Mouse (Mus musculus) gastrocnemius, postnatal 36 days (tissue): ENCODE measurements around the gene Ap2b1. TPM values are rescaled to one million over a fixed set of nuclear protein-coding genes. Genes with fewer than 3 reads are reported as not detected.
"Not testable (repeated sequence)": the region's sequence is repeated elsewhere in the genome, so short reads cannot be mapped to it uniquely, and the experiment has no call there.

Experiments
- DNase-seq, 2 experiments: peaks; one replicate each; pipeline ENCODE4 v3.0.0; 2022
- intact Hi-C: fragments of 180-260 bp; cut with DNase I; formaldehyde crosslinking; loops from one replicate; pipeline ENCODE4 v1.15.1; 2025
- long read RNA-seq, 2 experiments: library from polyadenylated mRNA; stranded (forward); transcript quantifications; one replicate each; pipeline ENCODE4 v2.0.0; 2021
- total RNA-seq, 2 experiments: library from RNA; stranded (reverse); gene quantifications; 2 replicates each; pipeline ENCODE4 v1.2.3; 2021

The Ap2b1 gene
- 10 to 100 TPM; 26.1 to 27.3 TPM for total RNA-seq
- long read RNA-seq, experiment 1, result 0 reads
- long read RNA-seq, experiment 2, full-length matches to known transcripts, result 1 of 5 reads
- long read RNA-seq, experiment 2, partial matches to known transcripts, result 1 of 5 reads
- long read RNA-seq, experiment 2, other reads (novel, unspliced or antisense), result 3 of 5 reads

DNA sequence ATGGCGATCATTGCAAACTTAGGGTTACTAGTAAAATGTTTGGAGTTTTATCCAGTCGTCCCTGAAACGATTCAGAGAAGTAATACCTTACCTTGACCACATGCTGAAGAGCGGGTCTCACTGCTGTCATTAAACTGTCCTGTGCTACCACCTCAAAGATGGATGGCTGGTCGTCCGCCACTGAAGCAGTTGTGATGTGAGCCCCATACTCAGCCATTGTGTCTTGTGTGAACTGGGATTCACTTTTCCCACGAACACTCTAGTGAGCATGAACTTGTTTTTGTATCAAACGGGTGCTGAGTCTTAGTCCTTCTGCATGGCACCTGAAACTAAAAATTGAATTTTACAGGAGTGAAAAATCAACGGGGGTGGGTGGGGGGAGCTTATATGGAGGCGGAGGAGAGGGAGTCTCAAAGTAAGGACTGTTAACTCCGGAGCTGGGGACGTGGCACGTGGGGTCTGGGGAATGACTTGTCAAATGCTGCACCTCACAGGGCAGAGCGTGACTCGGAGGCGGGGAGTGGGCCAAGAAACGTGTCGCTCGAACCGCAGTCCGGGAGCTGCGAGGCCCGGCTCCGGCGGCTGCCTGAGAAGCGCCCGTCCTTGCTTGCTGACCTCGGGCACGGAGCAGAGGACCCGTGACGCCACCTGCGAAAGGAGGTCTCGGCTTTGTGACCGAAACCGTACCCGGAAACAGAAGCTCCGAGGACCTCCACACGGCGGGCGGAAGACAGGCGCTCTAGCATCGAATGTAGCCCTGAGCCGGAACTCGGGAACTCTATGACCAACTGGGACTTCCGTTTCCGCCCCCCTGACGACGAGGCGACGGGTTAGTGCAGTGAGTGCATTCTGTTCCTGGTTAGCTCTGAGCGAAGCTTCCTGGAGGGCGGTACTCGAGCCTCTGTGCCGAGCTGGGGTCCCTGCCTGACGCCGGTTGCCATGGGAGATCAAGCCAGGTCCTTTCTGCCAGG, at the start of gene Ap2b1:
TSS of gene Ap2b1 (plus strand) at position 800 of the 971 bp plus-strand sequence.
- intact Hi-C loops, result no loop called here
- peak; percentile 88 to 91 for DNase-seq

DNA sequence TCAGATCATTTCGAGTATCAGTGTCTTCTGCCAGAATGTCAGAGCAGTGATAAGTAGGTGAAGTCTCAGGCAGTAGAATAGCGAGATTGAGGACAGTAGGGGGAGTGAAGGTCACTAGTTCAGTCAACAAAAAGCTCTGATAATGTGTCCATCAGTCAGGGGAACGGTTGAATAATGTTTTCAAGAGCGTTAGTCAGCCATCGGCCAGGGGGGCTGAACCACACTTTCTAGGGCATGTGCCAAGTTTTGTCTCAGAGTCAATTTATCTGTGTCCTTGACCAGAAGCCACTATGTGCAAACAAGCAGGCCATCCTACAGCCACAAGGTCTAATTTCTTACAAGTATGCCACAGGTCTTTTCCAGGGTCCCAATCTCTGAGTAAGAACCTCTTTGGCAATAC, 41.6 kb upstream of the Ap2b1 start:
- DNase-seq, intact Hi-C loops: not testable (repeated sequence)

DNA sequence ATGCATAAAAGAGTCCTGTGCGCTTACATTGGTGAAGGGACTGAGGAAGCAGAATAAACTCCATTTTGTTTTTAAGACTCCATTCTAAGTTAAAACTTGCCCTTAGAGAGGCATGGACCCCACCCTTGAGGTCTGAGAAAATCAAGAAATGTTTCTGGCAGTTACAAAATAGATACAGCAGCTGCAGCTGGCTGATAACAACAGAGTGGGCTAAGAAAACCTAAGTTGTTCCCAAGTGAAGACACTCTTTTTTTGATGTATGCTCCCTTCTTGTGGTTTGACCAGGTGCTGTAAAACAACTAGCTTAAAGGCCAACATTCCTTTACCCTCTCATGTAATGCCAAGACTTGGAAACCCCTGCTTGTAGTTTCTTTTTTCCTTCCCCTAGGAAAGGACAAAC, 36.2 kb upstream of the Ap2b1 start:
- DNase-seq, result no peak
- intact Hi-C loops, result no loop called here

DNA sequence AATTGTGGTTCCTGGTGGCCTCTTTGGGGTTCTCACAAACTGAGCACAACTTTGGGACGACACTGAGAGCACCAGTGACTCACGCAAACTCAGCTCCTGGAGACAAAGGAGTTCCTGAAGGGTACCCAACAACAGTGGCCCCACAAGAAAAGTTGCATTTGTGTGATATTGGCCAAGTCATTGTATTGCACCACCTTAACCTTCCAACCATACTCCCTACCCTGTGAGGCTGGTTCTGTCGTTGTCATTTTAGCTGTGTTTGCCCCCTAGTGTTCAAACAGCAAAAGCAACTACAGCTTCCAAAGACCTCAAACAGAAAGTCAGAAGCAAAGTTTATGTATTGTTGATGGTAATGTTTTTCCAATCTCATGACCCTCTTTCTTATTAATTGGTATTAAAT, 35.7 kb upstream of the Ap2b1 start:
- intact Hi-C loops, result no loop called here

DNA sequence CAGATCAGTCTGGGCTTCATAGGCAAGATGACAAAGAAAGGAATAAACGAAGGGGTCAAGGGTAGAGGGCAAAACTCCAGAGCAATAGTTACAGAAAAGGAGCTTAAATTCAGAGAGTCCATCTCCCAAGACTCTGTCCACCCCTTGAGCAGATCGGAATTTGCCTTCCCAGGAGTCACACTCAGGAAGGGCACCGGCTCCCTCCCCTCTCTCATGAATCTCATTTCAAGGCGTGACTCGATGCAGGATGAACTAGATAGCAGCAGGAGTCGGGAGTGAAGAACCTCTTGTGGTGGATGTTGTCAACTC, 28.0 kb upstream of the Ap2b1 start:
- no peak for DNase-seq
- intact Hi-C loops, result no loop called here

More for the DNA sequence above, 35.7 kb upstream of the Ap2b1 start:
- DNase-seq, result no peak

DNA sequence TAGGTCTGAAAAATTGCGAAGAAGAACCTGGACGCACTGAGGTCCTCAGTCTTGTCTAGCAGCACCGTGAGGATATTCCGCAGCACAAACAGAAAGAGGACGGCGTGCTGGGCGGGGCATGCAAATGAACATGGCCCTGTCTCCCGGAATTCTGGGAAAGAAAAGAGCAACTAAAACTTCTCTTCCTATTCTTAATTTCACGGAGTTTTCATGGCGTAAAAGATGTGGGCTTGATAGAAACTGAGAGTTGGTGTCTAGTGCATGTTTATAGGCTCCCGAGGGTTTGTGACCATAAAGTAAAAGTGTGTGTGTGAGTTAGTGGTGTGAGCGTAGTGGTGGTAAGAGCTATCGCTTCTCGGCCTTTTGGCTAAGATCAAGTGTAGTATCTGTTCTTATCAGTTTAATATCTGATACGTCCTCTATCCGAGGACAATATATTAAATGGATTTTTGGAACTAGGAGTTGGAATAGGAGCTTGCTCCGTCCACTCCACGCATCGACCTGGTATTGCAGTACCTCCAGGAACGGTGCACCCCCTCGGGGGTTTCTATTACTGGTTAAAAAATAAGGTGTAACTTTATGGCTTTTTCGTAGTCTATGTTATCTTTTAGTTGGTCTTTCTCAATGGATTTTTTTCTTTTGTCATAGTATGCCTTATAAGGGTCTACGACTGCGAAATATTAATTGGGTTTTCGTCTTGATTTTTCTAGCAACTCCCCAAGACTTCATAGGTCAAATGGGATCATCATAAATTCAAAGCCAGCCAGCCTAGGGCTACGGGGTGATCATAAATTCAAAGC, 27.5 kb upstream of the Ap2b1 start:
- intact Hi-C loops, result no loop called here

DNA sequence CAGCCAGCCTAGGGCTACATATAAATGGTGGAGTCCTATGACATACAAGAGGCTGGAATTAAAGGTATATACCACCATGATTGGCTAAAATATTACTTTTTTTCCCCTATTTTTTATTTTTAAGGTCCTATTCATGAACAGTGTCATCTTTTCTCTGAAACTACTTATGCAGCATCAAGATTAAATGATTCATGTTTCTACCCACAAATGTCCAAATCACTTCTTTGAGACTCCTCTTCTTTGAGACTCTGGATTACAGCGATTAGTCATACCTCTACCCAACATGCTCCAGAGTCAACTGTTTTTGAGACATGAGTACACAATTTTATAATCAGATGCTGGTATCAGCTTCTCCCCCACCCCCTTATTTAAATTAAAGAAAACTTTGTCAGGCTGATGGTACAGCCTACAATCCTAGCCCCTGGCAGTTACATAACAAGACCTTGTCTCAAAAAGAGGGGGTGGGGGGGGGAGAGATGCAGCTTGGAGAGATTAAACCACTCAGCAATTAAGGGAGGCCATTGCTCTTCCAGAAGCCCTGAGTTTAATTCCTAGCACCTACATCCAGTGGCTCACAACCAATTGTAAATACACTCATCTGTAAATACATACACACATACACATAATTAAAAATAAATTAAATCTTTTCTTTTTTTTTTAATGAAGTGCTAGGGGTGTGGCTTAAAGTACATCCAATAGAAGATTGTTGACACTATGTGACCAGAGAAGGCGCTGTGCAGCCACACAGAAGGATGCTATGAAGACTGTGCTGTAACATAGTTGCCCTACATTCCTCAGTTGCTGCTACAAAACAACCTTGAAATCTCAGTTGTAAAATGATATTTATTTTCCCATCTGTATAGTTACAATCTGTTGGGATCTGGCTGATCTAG, 26.6 kb upstream of the Ap2b1 start:
- no peak for DNase-seq
- intact Hi-C loops, result no loop called here

More for the DNA sequence above, 27.5 kb upstream of the Ap2b1 start:
- peak; percentile 62 to 66 for DNase-seq

DNA sequence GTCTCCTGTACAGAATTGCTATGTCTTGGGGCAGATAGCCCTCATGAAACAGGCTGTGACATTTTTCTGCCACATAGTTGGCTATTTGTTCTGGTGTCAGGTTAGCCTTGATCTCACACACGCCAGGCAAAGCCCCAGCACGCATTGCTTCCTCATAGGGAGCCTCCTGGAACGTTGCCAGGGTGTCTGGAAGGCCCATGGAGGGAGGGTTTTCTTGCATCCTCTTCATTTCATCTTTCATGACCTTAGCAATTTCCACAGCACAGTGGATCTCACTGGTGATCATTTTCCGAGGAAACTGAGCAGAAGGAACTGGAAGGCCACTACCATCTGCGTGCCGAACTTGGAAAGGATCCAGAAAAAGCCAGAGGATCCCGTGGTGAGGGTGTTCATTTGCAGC, 22.6 kb upstream of the Ap2b1 start:
- intact Hi-C loops, result no loop called here
- no peak for DNase-seq

DNA sequence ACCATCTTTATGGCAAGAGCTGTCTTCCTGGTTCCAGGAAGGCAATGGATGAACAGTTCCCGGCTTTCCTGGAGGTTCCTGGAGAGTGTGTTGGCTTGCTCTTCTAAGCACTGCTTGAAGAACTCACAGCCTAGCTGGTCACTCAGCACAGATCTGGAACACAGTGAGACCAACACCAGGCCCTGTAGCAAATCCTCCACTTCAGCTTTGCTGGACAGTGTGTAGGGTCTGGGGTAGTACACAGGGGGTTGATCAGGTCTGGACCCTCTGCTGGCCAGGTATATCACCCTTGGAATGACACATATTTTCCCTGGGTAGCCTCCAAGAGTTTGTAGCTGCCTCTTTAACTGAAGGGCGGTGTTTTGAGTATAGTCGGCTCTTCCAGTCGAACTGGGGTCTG, 19.8 kb upstream of the Ap2b1 start:
- intact Hi-C loops, result no loop called here
- DNase-seq, result no peak

DNA sequence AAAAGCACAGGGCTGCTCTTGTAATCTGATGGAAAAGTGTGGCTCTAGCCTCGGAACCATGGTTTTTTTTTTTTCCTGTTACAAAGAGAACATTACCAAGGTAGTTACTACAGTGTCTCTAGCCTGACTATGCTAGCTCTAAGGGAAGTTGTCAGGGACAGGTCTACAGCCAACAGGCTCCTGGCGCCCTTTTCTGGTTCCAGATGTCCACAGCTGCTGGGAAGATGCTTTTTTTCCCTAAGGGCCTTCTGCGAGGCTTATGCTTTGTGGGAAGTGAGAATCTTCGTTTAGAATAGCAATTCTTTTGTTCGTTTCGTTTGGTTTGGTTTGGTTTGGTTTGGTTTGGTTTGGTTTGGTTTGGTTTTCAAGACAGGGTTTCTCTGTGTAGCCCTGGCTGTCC, 19.1 kb upstream of the Ap2b1 start:
- DNase-seq, result no peak
- intact Hi-C loops, result loop anchor here (10.0 kb wide), 1 partner anchor 1185 kb away; no protein-coding TSS in a partner anchor

DNA sequence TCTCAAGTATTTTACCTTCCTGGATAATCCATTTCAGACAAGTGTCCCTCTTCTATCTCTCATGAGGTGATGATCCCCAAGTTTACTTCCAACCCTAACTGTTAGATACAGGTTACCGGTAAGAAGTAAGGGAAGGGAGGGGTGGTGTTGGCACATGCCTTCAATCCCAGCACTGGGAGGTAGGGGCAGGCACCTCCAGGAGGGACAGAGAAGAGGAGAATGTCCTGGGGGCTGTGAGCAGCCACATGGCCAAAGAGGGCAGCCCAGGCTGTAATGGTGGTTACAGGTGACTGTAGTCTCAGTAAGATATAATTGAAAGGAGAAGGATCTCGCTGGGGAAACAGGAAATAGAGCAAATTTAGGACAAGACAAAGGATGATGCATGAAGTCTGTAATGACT, 16.7 kb upstream of the Ap2b1 start:
- intact Hi-C loops, result loop anchor here (10.0 kb wide), 1 partner anchor 1183 kb away; no protein-coding TSS in a partner anchor
- DNase-seq, result no peak

DNA sequence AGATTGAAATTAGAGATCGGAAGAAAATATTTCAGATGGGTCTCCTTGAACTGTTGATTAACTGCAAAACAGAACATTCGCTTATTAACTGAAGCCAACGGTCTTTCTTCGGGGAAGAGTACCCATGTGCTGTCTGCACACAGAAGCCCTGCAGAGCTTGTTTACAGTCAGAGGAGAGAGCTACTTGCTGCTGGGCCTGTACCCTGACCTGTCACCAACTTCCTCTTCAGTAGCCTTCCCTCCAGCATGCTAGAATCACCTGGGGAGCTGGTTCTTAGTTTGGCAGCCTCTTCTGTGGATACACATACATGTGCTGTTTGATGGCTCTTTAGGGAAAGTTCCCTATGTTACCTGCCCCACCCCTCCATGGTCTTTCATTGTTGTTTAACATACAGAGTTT, 13.2 kb upstream of the Ap2b1 start:
- no peak for DNase-seq
- intact Hi-C loops, result loop anchor here (10.0 kb wide), 1 partner anchor 1179 kb away; no protein-coding TSS in a partner anchor

DNA sequence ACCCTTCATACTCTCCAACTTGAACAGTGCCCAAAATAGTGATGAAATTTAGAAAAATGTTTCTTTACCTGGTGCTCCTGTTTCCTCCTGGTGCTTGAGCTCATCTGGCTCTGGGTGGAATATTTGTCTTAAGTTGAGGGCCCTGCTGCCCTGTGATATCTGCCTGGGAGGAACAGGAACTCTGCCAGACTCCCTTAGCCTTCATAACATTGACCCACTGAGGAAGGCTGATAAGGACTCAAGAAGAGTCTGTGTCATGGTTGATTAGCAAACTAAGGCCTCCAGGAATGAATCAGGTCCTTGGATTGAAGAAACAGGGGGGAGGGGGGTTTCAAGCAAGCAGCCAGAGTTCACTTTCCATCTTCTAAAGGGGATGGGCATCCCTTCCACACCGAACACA, 12.3 kb upstream of the Ap2b1 start, which contains the start of gene Slfn14:
TSS of gene Slfn14 (minus strand) at position 161 of the 400 bp plus-strand sequence.
- intact Hi-C loops, result loop anchor here (10.0 kb wide), 1 partner anchor 1178 kb away; no protein-coding TSS in a partner anchor
- no peak for DNase-seq

DNA sequence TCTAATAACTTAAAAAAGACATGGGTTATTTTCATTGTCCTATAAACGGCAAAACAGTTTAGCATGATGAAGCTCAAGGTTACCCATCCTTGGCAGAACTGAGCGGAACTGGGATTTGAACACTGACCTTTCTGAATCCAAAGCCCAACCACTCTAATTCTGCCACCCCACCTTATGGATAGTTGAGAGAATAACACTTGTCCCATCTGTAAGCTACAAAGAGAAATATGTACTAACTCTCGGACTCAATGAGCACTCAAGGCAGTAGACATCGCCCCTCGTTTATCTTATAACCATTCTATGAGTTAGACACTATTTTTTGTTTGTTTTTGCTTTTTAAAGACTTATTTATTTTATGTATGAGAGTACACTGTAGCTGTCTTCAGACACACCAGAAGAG, 9.8 kb upstream of the Ap2b1 start:
- DNase-seq, result no peak
- intact Hi-C loops, result loop anchor here (10.0 kb wide), 1 partner anchor 1176 kb away; no protein-coding TSS in a partner anchor

DNA sequence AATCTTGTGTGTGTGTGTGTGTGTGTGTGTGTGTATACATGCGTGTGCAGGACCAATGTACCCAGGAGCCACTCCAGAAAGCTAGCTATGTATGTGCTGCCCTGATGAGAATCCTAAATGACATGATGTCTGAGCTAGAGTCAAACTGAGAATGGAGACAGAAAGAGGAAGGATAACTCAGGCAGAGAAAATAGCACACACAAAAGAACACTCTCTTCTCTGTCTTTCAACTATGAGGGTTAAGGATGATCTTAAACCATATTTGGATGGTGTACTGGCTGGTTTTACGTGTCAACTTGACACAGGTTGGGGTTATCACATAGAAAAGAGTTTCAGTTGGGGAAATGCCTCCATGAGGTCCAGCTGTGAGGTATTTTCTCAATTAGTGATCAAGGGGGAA, 9.2 kb upstream of the Ap2b1 start:
- intact Hi-C loops, result loop anchor here (10.0 kb wide), 1 partner anchor 1175 kb away; no protein-coding TSS in a partner anchor
- DNase-seq, result no peak

DNA sequence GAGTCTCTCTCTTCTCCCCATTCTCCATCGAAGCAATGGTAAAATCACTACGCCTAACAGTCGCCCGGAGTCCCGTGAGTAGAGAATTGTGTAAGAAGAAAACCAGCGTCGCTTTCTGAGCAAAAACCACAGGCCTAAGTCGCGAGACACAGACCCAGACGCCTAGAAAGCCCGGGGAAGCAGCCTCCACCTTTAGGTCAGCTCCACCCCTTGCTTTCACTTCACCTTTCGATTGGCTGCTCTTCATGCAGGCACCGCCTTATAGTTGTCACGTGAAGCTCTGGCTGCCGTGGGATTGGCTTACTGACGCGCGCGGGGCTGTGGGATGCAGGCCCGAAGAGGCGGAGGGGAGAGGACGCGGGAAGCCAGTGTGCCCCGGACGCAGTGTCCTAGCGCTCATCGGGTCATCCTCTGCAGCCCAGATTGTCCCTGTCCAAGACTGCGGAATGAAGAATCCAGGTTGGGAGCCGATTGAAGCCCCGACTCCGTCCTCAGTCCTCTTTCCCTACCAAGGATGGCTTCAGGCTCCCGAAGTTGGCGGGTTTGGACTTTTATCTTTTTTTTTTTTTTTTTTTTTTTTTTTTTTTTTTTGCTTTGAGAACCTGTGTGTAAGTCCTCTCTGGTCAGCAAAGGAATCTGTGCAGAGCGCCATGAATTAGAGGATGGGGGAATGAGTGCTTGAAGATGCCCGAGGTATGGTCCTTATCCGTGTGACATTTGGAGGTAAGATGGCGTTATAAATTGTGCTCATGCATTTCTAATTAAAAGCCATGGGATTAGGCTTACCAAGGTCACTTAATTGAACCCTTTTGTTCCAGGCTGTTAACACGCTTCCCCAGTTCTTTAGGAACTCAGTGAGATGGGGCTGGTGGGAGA, 7.2 kb upstream of the Ap2b1 start:
- intact Hi-C loops, result no loop called here

DNA sequence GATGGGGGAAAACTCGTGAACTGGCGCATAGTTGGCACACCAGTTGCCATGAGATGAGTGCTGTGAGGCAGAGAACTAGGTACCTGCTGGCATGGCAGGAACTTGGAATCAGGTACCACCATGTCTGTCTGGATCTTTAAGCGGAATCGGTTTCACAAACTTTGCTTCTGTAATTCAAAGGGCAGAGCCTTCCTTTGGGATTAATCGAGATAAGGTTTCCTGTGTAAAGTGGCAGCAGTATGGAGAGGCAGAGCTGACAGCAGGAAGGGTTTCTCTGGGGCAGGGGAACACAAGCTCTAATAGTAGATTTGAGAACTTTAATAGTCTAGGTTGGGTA, 6.6 kb upstream of the Ap2b1 start:
- intact Hi-C loops, result no loop called here
- DNase-seq, result no peak

More for the DNA sequence above, 7.2 kb upstream of the Ap2b1 start:
- DNase-seq, result peak; percentile 85 to 93

DNA sequence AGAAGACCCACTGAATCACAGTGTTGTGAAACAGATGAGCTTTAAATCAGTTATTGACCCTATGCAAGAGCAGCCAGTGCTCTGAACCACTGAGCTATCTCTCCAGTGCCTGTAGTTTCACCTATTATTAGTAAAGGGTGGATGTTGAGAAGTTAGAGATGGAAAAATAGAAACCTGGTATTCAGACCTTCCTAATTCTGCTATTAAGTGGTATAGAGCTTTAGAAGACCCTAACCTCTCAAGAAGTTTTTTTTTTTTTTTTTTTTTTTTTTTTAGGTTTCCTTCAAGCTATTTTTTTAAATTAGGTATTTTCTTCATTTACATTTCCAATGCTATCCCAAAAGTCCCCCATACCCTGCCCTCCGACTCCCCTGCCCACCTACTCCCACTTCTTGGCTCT, 5.6 kb upstream of the Ap2b1 start:
- intact Hi-C loops, result no loop called here

DNA sequence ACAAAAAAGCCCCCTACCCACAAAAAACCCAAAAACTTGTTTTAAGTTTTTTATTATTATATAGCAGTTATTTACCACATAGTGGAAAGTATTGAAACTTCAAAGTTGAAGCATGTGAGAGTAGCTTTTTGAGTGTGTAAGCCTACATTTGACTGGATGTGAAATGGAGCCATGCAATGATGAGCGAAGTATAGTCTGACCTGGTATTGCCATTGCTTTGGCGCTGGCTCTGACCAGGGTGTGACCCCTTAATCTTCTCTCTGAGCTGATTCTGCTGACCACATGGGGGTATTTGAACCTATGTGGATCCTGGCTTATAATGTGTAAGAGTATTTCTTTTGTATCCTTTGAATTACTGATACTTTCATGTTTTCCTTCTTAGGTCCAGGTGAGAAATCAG, 4.7 kb upstream of the Ap2b1 start:
- DNase-seq, result no peak
- intact Hi-C loops, result no loop called here

More for the DNA sequence above, 5.6 kb upstream of the Ap2b1 start:
- no peak for DNase-seq
